Mouse (Mus musculus) embryonic facial prominence, embryonic 14.5 days (tissue): ENCODE measurements around the gene Thap12. TPM values are rescaled to one million over a fixed set of nuclear protein-coding genes. Genes with fewer than 3 reads are reported as not detected.

Experiments
- ATAC-seq: fragments of 200-750 bp; cut with Nextera tagmentation; 2 replicates; pipeline ENCODE4 v1.8.0; 2017; ENCODE audit warnings: low read depth, moderate number of reproducible peaks, moderate TSS enrichment
- DNase-seq: peaks from one replicate; pipeline ENCODE4 v3.0.0-alpha.2; 2015; ENCODE audit warnings: low spot score
- H3K27ac ChIP-seq: fragments of 300-500 bp; sonication (generic); replicated peaks from 2 replicates; pipeline ENCODE4 v1.5.1; 2014; ENCODE audit warnings: low read depth, mild to moderate bottlenecking, low read length, moderate library complexity
- H3K27me3 ChIP-seq: fragments of 300-500 bp; sonication (generic); replicated peaks from 2 replicates; pipeline ENCODE4 v1.6.1; 2014; ENCODE audit warnings: low read length; ENCODE audit not compliant: control insufficient read depth, insufficient read depth
- H3K36me3 ChIP-seq: fragments of 300-500 bp; sonication (generic); 2 replicates; pipeline ENCODE4 v1.6.1; 2014; ENCODE audit warnings: low read length, mixed read lengths; ENCODE audit not compliant: control insufficient read depth, insufficient read depth
- H3K4me1 ChIP-seq: fragments of 300-500 bp; sonication (generic); 2 replicates; pipeline ENCODE4 v1.6.1; 2014; ENCODE audit warnings: antibody characterized with exemption, low read length; ENCODE audit not compliant: control insufficient read depth, insufficient read depth
- H3K4me2 ChIP-seq: fragments of 300-500 bp; sonication (generic); 2 replicates; pipeline ENCODE4 v1.6.1; 2014; ENCODE audit warnings: low read depth, mild to moderate bottlenecking, low read length, moderate library complexity, mixed read lengths
- H3K4me3 ChIP-seq: fragments of 300-500 bp; sonication (generic); 2 replicates; pipeline ENCODE4 v1.5.1; 2014; ENCODE audit warnings: low read depth, mild to moderate bottlenecking, low read length
- H3K9ac ChIP-seq: fragments of 300-500 bp; sonication (generic); 2 replicates; pipeline ENCODE4 v1.6.1; 2014; ENCODE audit warnings: low read depth, mild to moderate bottlenecking, low read length, moderate library complexity, mixed read lengths
- H3K9me3 ChIP-seq: fragments of 300-500 bp; sonication (generic); 2 replicates; pipeline ENCODE4 v1.6.1; 2016; ENCODE audit warnings: low read length; ENCODE audit not compliant: control insufficient read depth
- WGBS: fragments of 180-500 bp; shearing (Covaris S2); extraction: QIAGEN DNeasy Blood & Tissue Kit; methylation state at CpG from one replicate; pipeline ENCODE4 v1.1.7; 2014; 5-methylcytosine and 5-hydroxymethylcytosine counted together
- polyA plus RNA-seq: library from polyadenylated mRNA; unstranded; fragments of >200 nt; fragmentation: Nextera tagmentation; extraction: Ambion mirVana; gene quantifications from 2 replicates; pipeline ENCODE4 v1.2.1, GENCODE M21; 2014

Thap12 gene
- polyA plus RNA-seq, 1 experiment from 2014 or later, result 58.0 TPM

- DNase-seq (peak; percentile 66), ATAC-seq (peak; percentile 53; the same call in 1 of the 2 replicates)
- 5% methylated on average over 3 of the region's 3 CpGs for WGBS
Observed at GRCm38 (mm10) chr7:98690831-98691230, 12.1 kb upstream of the Thap12 start.

GRCm38 (mm10) chr7:98692761-98693546 is 9.9 kb upstream of the Thap12 start:
- H3K9ac ChIP-seq, result peak overlapping the region; percentile 25; the same call in 1 of the 2 replicates
- DNase-seq, result no peak
- H3K27me3 ChIP-seq, result no peaks in the 10 kb centered on the region
- WGBS, result 35% methylated on average over 24 of the region's 24 CpGs
- H3K4me2 ChIP-seq, result peak overlapping the region; percentile 41
- H3K36me3 ChIP-seq, result no peaks in the 10 kb centered on the region
- peaks cover 6% of the 10 kb centered on the region for H3K4me1 ChIP-seq
- no peak overlapping the region for H3K4me3 ChIP-seq
- H3K9me3 ChIP-seq, result no peaks in the 10 kb centered on the region
- peak; percentile 50; the same call in 1 of the 2 replicates for ATAC-seq
- H3K27ac ChIP-seq, result peak overlapping the region; percentile 48

More at GRCm38 (mm10) chr7:98690831-98691230, 12.1 kb upstream of the Thap12 start:
- Histone ChIP-seq H3K27me3 (no peaks in the 10 kb centered on the region), H3K9me3 (no peaks in the 10 kb centered on the region), H3K4me3 (no peak overlapping the region), H3K4me1 (peaks cover 13% of the 10 kb centered on the region), H3K36me3 (no peaks in the 10 kb centered on the region), H3K27ac (no peak overlapping the region; the same call in 1 of the 2 replicates), H3K9ac (no peak overlapping the region), H3K4me2 (no peak overlapping the region)

DNA sequence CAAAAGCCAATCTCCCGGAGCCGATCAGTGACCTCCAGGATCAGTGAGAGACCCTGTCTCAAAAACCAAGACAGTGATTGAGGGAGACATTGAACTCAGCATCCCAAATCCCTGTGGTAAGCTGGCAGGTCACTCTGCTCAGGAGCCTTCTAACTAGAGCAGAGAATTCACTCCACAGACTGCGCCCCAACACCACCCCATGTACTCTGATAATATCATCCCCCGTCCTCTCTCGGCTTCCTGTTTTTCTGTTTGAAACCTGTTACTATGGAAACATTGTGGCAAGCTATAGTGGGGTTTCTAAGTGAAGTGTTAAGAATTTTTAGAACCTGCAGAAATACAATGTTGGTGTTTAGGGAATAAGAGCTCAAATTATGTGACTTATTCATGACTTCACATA is 8.9 kb upstream of the Thap12 start:
- DNase-seq, result no peak
- Histone ChIP-seq H3K9me3 (no peaks in the 10 kb centered on the region), H3K36me3 (no peaks in the 10 kb centered on the region), H3K27ac (no peak overlapping the region), H3K27me3 (no peaks in the 10 kb centered on the region), H3K4me1 (peaks cover 6% of the 10 kb centered on the region), H3K9ac (no peak overlapping the region), H3K4me2 (no peak overlapping the region), H3K4me3 (no peak overlapping the region)
- 71% methylated on average over 5 of the region's 5 CpGs for WGBS
- ATAC-seq, result no peak

- no peaks in the 10 kb centered on the region for H3K36me3 ChIP-seq
- H3K9me3 ChIP-seq, result no peaks in the 10 kb centered on the region
- H3K27ac ChIP-seq, result no peak overlapping the region
- WGBS, result 15% methylated on average over 2 of the region's 2 CpGs
- H3K4me1 ChIP-seq, result peaks cover 12% of the 10 kb centered on the region
- H3K27me3 ChIP-seq, result no peaks in the 10 kb centered on the region
- ATAC-seq (no peak), DNase-seq (no peak)
- no peak overlapping the region for H3K4me3 ChIP-seq
- H3K9ac ChIP-seq, result no peak overlapping the region
- no peak overlapping the region for H3K4me2 ChIP-seq
Observed at GRCm38 (mm10) chr7:98697496-98697895, 5.4 kb upstream of the Thap12 start.

- Histone ChIP-seq H3K4me3 (no peak overlapping the region), H3K27ac (no peak overlapping the region), H3K9ac (no peak overlapping the region), H3K9me3 (no peaks in the 10 kb centered on the region), H3K4me2 (no peak overlapping the region), H3K4me1 (peaks cover 8% of the 10 kb centered on the region), H3K27me3 (no peaks in the 10 kb centered on the region), H3K36me3 (no peaks in the 10 kb centered on the region)
- ATAC-seq (no peak), DNase-seq (no peak)
- 49% methylated on average over 5 of the region's 5 CpGs for WGBS
Observed at GRCm38 (mm10) chr7:98698041-98698440, 4.9 kb upstream of the Thap12 start.

GRCm38 (mm10) chr7:98698590-98698989 is 4.3 kb upstream of the Thap12 start:
- Histone ChIP-seq H3K27me3 (no peaks in the 10 kb centered on the region), H3K9ac (no peak overlapping the region), H3K36me3 (no peaks in the 10 kb centered on the region), H3K9me3 (no peaks in the 10 kb centered on the region), H3K4me2 (no peak overlapping the region), H3K27ac (no peak overlapping the region), H3K4me3 (no peak overlapping the region), H3K4me1 (peaks cover 6% of the 10 kb centered on the region)
- DNase-seq (no peak), ATAC-seq (no peak)
- WGBS, result 83% methylated on average over 4 of the region's 4 CpGs

- peak overlapping the region; percentile 96 for H3K9ac ChIP-seq
- peaks cover 20% of the 10 kb centered on the region for H3K4me1 ChIP-seq
- H3K4me2 ChIP-seq, result peak overlapping the region; percentile 78
- no peak for ATAC-seq
- H3K4me3 ChIP-seq, result peak overlapping the region; percentile 99
- no peaks in the 10 kb centered on the region for H3K9me3 ChIP-seq
- no peaks in the 10 kb centered on the region for H3K27me3 ChIP-seq
- 36% methylated on average over 7 of the region's 7 CpGs for WGBS
- no peak for DNase-seq
- H3K36me3 ChIP-seq, result no peaks in the 10 kb centered on the region
- H3K27ac ChIP-seq, result no peak overlapping the region
Observed at GRCm38 (mm10) chr7:98701771-98702170, 1.1 kb upstream of the Thap12 start.

DNA sequence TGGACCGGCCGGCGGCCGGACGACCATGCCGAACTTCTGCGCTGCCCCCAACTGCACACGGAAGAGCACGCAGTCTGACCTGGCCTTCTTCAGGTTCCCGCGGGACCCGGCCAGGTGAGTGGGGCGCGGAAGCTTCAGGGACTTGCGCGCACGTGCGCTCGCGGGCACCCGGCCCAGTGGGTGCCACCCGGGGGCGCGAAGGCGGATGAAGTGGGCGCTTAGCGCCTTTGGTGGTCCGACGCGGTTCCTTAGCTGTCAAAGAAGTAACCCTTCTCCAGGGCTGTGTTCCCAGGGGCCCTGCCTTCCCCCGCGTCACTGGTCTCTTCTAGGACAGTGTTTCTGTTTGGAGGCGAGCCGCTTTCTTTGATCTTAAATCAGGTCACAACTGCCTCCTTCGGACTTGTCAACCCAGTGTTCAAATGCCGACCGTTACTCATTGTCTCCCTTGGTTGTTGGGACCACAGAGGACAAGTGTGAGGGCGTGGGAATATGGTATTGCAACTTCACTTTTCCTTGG is 520 bp downstream of the Thap12 start:
- WGBS, result 0% methylated on average over 20 of the region's 38 CpGs
- Histone ChIP-seq H3K36me3 (no peaks in the 10 kb centered on the region), H3K4me2 (peak overlapping the region; percentile 70), H3K9me3 (no peaks in the 10 kb centered on the region), H3K27ac (peak overlapping the region; percentile 87), H3K9ac (peak overlapping the region; percentile 96), H3K27me3 (no peaks in the 10 kb centered on the region), H3K4me1 (peaks cover 20% of the 10 kb centered on the region), H3K4me3 (peak overlapping the region; percentile 99)
- peak; percentile 4; the same call in 1 of the 2 replicates for ATAC-seq
- DNase-seq, result no peak
